Mouse (Mus musculus): Measurements from ENCODE around the gene N4bp3.

Gene N4bp3

GRCm38 (mm10) chr11:51593849-51594248 is 56.8 kb downstream of the N4bp3 start:
- DNase-seq = no peak

GRCm38 (mm10) chr11:51593368-51593767 is 57.3 kb downstream of the N4bp3 start:
- DNase-seq = no peak

All from kidney, postnatal 10 days (tissue).